Mouse (Mus musculus): ENCODE measurements around the gene Olfr1158.
"Not testable (repeated sequence)": the region's sequence is repeated elsewhere in the genome, so short reads cannot be mapped to it uniquely, and the experiment has no call there.

Gene Olfr1158

GRCm38 (mm10) chr2:87989813-87990212 lies at the start of gene Olfr1158:
Olfr1158 (plus strand) TSS chr2:87990113.
- no peak for DNase-seq (ENCODE audit: low spot score)

- DNase-seq (ENCODE audit: low spot score): no peak
Observed at GRCm38 (mm10) chr2:87945037-87945436, 44.9 kb upstream of the Olfr1158 start, which contains the start of gene Olfr1155. Olfr1155 (minus strand) TSS chr2:87945137.

GRCm38 (mm10) chr2:87953000-87953399 lies 36.9 kb upstream of the Olfr1158 start, which contains the start of gene Olfr1156:
Olfr1156 (minus strand) TSS chr2:87953100.
- no peak for DNase-seq (ENCODE audit: low spot score)

GRCm38 (mm10) chr2:87968199-87968598 lies 21.7 kb upstream of the Olfr1158 start, which contains the start of gene Olfr1157:
Olfr1157 (minus strand) TSS chr2:87968299.
- DNase-seq (ENCODE audit: low spot score): no peak

- DNase-seq (ENCODE audit: low spot score): no peak
Observed at GRCm38 (mm10) chr2:87974563-87974962, 15.3 kb upstream of the Olfr1158 start, which contains the start of gene Olfr74. Olfr74 (minus strand) TSS chr2:87974663.

- no peak for DNase-seq (ENCODE audit: low spot score)
Observed at GRCm38 (mm10) chr2:88007515-88008318, 17.8 kb downstream of the Olfr1158 start, which contains the start of gene Olfr1160. Olfr1160 (minus strand) TSS chr2:88008268.

GRCm38 (mm10) chr2:88022474-88022873 lies 32.6 kb downstream of the Olfr1158 start, which contains the start of gene Olfr1161:
Olfr1161 (plus strand) TSS chr2:88022774.
- not testable (repeated sequence) for DNase-seq (ENCODE audit: low spot score)

- no peak for DNase-seq (ENCODE audit: low spot score)
Observed at GRCm38 (mm10) chr2:88037599-88037998, 47.7 kb downstream of the Olfr1158 start, which contains the start of gene Olfr73. Olfr73 (minus strand) TSS chr2:88037699.

Measured in embryo, embryonic 10.5 days (tissue).